Mouse (Mus musculus): ENCODE data around the gene S100a4. TPM values are rescaled to one million over a fixed set of nuclear protein-coding genes. Genes with fewer than 3 reads are reported as not detected.

Gene S100a4
- 27.8 and 69.1 TPM in 2 replicates for polyA plus RNA-seq (2012; rRNA removed)

DNA sequence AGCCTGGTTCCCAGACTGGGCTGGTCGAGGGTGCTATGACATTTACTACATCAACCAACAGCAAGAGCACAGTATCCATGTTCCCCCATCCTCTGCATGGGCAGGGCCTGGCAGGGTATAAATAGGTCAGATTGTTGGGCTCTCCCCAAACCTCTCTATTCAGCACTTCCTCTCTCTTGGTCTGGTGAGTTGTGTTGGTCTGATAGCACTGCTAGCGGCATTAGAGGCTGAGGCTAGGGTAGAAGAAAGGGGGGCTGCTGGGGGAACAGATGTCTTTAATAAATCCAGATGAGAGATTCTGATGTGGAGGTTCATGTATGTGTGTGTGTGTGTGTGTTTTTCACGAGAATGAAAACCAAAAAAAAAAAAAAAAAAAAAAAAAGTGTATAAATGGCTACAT is at the start of gene S100a4:
TSS of gene S100a4 (plus strand) at position 149 of the 400 bp plus-strand sequence.
- no peak for DNase-seq (ENCODE audit: low read depth)

DNA sequence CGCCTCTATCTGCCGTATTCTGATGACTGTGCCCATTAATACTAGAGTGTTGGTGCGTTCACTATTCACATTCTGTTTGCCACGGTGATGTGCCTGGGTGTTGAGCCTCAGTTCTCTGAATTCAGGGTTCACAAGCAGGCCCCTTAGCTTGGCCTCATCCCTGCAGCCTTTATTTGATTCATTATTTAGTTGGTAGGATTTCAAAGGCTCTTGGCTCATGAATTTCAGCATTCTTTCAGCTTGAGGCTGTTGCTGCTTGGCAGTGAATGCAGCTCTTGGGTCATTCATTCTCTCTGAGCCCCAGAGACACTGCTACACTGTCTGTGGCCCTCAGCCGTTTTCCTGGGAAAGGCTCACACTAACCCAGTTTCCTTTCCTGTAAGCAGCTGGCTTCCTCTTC is 47.6 kb upstream of the S100a4 start:
- DNase-seq (ENCODE audit: low read depth), result no peak

DNA sequence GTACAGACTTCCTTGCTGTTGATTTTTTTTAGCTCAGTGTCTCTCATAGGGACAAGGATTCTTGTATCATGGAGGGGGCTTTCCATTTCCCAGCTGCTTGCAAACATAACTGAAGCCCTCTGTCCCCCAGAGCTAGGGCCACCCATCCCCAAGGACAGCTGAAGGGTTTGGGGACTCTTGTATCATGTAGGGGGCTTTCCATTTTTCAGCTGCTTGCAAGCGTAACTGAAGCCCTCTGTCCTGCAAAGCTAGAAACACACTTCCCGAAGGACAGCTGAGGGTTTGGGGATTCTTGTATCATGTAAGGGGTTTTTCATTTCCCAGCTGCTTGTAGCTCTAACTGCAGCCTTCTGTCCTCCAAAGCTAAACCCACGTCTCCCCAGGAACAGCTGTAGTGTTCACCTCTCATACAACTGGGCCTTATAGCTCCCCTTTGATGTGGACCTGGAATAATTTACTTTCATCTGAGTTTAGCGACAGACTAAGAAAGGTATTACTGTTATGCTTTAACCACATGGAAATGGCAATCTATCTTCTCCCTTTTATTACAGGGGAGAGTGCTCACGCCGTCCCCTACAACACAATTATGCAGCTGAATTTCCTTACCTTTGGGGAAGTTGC is 43.5 kb upstream of the S100a4 start, which contains the start of gene S100a3:
TSS of gene S100a3 (plus strand) at position 571 of the 621 bp plus-strand sequence.
- no peak for DNase-seq (ENCODE audit: low read depth)

DNA sequence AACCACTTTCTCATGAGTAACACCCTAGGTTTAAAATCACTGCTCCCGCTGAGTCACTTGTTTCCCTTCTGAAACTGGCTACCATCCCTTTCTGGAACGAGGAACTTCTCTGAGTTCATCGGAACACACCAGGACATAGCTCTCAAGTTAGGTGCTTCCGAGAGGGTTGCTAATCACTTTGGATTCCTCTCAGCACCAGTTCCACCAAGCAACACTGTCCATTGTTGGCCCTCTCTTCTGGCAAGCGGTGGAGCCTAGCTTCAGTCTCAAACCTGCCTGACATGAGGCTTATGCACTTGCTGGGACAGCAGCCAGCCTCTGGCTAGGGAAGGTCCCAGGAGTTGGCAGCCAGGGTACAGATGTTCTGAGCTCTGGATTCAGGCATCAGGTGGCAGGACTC is 28.9 kb upstream of the S100a4 start:
- DNase-seq (ENCODE audit: low read depth), result no peak

DNA sequence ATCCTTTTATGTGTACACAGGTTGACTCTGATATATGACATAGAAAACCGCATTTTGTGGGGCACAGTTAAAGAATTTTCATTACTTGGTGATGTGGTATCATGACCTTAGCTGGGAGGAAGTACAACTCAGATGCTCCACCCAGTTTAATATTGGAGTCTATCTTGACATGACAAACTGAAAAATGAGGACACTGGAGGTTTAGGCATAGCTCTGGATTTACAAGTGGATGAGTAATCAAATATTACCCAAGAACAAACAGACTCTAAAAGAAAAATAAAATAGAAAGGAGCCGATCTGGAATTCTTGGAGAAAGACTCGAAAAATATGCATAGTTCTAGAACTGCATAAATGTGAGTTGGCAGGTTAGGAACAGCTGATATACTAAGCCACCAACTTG is 28.3 kb upstream of the S100a4 start:
- no peak for DNase-seq (ENCODE audit: low read depth)

DNA sequence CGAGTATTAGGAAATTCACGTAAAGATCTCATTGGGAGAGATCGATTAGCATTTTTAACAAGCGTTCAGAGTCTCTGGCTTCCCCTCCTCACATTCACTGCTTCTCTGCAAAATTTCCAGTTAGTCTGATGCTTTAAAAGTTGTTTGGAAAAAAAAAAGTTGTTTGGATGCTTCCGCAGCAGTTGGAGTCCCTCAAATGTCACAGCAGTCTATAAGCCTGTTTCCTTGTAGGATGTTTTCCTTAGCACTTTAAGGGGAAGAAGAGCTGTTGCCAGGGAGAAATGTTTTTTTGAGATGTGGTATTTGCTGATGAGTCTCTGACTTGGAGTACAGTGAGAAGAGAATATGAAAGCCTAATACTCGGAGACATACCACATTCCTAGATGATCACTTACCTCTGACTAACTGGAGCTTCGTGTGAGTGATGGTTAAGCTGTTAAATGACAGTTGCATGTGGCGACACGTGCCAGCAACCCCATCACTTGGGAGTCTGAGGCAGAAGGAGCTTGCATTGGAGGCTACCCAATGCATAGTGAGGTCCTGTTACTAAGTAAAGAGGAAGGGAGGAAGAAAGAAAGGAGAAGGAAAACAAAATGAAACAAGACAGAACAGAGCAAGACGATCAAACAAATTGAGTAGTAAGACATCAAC is 27.1 kb upstream of the S100a4 start:
- DNase-seq (ENCODE audit: low read depth), result no peak

DNA sequence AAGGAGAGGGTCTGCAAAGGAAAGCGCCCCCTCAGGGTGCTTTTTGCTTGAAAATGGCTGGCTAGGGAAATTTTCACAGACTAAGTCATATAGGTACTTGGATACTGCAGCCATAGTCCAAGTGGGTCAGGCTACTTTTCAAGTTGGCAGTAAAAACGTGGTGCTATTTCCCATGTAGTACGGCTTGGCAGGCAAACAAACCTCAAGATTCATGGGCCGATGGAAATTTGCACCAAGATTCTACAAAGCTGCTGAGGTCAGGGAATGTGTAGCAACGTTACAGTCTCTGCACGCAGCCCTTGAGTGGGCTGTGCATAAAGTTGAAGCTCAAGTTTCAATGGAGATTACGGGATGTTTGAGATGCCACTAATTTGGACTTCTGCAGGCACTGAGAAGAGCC is 24.1 kb upstream of the S100a4 start:
- no peak for DNase-seq (ENCODE audit: low read depth)

DNA sequence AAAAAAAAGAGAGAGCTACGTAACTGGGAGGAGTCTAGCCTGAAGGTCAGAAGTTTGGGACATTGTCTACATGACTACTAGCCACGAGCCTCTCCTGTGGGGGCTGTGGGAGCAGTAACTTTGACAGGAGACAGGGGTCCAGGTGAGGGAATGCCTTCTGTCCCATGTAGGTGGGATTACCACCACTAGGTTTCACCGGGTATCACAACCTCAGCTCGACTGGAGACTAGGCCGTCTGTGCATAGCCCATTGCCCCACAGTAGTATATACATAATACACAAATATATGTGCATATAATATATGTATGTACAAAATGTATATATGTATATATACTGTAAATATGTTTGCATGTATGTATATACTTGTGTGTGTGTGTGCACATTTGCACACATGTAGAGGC is 22.4 kb upstream of the S100a4 start:
- no peak for DNase-seq (ENCODE audit: low read depth)

DNA sequence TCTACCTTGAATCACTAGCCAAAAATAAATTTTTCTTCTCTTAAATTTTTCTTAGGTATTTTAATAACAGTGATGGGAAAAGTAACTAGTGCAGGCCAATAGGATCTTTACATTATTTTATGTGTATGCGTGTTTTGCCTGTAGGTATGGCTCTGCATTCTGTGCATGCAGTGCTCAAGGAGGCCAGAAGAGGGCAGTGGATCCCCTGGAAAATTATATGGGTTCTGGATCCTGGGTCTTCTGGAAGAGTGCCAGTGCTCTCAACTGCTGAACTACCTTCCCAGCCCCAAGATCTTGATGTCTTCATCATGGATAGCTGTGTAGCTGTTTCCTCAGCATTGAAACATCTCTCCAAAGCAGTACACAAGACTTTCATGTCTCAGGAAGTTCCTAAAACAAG is 21.4 kb upstream of the S100a4 start:
- no peak for DNase-seq (ENCODE audit: low read depth)

DNA sequence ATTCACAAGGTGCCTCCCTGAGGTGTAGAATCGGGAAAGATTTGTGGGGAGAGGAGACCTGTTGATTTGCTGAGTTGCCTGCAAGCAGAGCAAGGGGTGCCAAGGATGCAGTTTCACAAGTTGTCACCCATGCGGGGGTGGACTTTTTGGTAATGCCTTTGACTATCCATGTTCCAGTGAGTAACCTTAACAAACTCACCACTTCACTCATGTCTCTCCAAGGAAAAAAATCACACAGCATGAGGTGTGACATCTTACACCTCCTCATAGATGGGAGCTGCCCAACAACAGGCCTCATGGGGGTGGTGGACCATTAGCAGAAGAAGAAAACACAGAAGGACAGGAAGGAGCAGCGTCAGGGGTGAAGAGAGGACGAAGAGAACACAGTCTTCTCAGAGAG is 21.0 kb upstream of the S100a4 start:
- DNase-seq (ENCODE audit: low read depth), result no peak

DNA sequence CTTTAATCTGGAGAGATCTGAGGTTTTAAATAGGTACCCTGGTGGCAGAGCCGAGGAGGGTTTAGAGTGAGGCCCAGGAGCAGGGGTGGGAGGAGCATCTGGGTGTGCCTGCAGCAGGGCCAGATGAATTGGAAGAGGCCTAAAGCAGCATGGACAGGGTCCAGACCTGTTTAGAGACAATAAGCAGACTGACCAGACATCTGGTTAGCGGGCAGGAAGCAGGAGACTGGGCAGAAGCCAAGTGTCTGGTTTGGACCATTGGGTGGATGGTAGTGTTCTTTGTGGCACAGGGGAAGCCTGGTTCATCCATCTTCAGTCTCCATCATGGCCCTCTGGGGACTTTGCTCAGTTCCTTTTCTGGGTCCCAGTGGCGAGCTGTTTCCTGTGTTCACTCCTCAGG is 19.7 kb upstream of the S100a4 start:
- DNase-seq (ENCODE audit: low read depth), result no peak

DNA sequence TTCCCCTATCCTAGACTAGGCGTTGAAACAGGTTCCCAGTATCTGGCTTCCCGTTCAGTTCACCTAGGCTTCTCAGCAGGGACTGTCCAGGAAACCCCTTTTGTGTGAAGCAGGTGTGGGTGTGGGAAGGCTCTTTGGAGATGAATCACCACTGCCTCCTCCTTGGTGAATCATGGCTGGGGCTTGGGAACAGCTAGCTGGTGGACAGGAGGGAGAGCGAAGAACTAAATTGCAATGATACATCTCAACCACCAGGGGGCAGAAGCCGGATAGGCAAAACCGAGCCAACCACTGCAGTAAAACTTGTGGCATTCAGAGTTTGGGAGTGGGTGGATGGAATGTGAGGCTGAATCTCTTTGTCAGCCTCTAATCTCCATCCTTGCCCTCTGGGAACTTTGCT is 18.0 kb upstream of the S100a4 start:
- no peak for DNase-seq (ENCODE audit: low read depth)

DNA sequence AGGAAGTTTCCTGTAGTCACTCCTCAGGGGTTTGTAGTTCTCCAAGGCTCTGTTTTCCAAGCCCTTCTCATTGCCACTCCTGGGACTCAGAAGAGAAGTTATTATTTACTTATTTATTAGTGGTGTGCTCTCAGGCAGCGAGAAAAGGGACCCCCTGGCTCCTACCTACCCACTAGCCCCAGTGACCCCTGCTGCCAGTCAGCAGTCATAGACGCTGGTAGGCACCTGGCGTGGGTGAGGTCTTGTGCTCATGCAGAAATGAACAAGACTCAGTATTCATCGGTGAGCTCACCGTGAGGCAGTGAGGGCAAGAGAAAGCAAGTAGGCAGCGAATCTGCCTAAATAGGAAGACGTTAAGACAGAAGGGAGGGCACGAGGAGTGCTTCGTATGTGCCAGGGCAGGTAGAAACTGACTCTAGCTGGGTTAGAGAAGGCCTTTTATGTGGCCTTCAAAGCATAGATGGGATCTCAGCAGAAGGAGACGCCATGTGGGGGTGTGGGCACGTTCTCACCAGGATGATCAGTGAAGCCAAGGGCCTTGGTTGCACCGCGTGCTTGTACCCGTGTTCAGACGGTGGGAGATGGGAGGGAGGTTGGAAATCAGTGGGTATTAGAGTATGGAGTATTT is 17.4 kb upstream of the S100a4 start:
- DNase-seq (ENCODE audit: low read depth), result no peak

DNA sequence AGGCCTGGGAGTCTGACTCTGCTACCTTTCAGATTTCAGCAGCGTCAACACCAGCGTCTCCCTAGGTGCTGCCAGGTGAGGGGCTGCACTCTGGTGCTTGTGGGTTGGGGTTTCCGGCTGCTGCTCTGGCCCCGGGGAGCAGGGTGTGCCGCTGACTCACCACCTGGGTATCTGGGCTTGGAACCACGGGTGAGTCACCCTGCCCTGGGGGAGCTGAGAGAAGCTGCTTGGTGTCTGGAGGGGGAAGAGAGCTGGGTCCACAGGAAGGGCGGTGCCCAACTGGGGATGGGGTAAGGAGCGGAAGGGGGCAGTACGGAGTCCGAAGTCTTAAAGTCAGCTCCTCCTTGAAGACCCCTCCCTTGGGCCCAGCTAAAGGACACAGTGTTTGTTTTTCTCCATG is 16.7 kb upstream of the S100a4 start:
- no peak for DNase-seq (ENCODE audit: low read depth)

DNA sequence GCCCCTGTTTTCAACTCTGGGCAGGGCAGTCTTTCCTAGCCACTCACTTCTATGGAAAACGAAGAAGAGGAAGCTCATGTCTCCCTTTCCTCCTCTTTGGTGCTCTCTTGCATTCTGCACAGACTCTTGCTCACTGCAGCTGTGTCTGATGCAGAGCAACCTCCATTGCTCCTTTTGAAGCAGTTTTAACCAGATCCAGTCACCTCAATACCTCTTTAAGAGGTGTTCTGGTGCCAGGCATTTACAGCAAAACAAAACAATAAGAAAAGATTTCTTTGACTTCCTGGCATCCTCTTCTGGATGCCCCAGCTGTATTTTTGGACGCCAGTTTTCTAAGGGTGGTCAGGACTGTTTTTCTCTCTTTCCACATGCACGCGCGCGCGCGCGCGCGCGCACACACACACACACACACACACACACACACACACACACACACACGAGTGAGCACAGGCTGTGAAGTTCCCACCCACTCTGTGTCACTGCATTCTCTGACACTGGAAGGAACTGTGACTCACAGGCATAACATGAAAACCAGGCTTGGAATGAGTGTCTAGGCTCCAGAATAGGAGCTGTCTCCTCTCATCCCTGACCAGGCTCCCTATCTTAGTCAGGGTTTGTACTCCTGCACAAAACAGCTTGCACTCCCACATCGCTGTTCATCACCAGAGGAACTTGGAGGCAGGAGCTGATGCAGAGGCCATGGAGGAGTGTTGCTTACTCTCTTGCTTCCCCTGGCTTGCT is 16.0 kb upstream of the S100a4 start:
- no peak for DNase-seq (ENCODE audit: low read depth)

DNA sequence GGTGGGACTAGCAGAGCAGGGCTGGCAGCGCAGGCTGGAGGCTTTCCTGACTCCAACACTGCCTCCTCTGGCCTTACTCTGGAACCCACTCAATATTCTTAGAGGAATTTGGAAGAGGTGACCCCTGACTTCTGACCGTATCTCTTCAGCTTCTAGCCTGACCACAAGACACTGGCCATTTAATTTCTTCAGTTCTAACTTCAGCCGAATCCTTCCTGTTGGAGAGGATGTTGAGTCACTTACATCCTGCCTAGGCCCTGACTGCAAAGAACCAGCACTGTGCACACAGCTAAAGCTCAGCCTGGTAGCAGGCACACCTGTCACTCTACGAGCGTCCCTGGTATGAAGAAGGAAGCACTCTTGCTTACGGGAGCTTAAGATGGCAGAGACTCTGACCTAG is 14.2 kb upstream of the S100a4 start:
- no peak for DNase-seq (ENCODE audit: low read depth)

DNA sequence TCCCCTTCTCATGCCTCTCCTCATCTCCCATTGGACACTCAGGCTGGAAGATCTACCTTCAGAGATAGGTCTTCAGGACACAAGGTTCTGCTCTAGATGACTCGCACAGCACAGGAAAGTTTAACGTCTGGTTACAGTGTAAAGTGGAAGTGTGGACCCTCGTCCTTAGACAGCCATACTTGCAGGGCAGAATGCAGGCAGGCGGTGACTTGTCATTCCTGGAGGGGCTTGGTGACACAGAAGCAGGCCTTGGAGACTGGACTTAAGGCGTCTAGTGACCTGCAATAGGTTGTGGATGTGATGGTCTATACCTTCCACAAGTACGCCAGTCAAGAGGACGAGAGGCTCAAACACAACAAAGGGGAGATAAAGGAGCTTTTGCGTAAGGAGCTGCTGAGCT is 13.6 kb upstream of the S100a4 start, which contains the start of gene S100a2:
TSS of gene S100a2 (plus strand) at position 301 of the 400 bp plus-strand sequence.
- DNase-seq (ENCODE audit: low read depth), result no peak

DNA sequence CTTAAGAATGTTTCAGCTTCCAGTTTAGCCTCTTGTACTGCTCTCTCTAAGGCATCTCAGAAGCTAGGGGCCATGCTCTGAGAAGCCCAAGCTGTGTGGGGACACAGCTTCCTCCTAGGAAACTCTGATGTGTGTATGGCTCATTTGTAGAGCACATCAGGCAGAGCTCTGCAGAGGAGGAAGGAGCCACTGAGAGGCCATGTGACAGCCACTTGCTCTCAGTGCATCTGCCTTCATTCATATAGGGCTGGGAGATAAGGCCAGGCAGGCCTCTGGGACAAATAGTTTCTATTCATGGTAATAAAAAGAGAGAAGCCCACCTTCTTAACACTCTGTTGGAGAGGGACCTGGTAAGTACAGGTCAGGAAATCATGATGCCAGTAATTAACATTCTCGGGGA is 9.1 kb upstream of the S100a4 start:
- DNase-seq (ENCODE audit: low read depth), result no peak

DNA sequence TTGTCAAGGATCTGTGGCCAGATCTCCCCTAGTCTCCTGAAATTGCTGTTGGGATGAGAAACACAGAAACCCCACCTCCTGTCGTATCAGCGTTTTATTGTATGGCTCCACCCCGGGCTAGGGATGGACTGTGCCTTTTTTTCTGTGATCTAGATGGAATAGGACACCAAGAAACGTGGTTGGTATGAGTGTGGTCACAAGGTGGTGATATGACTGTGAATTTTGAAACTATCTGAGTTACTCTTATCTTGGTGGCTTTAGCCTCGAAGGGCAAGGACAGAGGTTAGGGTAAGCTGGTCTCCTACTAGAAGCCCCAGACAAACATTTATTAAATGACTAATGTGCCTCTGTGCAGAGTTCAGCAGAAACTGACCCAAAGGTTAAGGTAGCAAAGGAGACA is 8.0 kb upstream of the S100a4 start:
- no peak for DNase-seq (ENCODE audit: low read depth)

DNA sequence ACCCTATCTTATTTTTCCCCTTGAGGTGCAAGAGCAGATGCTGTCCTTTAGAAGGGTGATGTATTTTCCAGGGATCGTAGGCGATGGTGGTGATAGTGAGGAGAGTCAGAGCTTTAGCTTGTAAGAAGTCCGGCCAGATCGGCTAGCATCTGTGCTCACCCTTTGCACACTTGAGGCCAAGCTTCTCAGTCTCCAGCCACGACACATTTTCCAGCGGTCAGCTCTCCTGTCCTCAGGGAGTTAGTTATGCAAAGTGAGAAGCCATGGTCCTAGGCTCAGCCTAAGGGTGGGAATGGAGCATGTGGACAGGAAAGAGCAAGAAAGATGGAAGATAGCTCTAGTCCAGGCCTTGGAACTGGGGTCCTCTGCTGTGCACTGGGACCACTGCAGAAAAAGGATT is 6.8 kb upstream of the S100a4 start:
- no peak for DNase-seq (ENCODE audit: low read depth)

DNA sequence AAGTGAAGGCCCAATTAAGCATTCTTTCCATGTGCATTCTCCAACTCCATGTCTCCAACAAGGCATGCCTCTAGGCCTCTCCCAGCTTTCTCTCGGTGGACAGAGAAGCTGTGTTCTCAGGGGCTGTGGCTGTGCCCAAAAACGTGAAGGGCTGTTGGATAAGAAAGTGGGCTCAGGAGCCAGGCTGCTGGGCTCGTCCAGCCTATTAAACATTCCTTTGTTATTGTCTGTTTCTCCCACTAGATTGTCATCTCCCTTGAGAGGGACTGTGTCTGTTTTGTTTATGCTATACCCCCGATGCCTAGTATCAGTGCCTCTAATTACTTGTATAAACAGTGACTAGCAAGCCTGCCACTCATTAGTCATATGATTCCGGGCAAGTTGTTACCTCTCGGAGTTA is 5.8 kb upstream of the S100a4 start:
- no peak for DNase-seq (ENCODE audit: low read depth)

DNA sequence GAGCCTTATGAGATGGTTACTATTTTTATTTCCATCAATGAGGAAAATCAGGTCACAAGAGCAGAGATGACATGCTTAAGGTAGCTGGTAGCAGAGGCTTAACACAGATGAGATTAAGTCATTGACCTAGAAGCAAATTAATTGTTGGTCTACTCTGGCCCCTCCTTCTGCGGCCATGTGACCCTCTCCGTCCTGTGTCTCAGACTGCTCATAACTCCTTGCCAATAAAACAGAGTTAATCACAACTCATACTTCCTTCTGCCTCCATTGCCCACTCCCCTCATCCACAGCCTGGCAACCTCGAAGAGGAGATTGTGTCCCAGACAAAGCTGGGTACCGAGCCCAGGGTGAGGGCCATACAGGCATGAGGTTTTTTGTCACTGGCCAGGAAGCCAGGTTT is 5.4 kb upstream of the S100a4 start:
- no peak for DNase-seq (ENCODE audit: low read depth)

DNA sequence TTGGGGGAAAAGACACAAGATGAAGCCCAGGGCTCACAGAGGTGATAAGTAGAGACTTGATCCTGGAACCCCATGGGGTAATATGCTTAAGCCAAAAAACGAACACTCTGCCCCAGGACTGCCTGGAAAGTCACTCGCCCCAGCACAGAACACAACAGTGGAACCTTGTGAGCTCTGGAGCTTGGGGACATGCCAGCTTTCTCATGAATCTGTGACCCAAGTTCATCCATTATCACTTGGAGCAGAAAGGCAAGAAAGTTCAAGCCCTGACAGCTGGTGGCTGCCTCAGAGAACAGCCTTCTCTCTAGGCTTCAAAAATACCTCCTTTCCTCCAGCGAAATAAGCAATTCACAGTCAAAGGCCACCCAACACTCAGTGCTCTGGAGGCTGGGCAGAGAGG is 4.2 kb upstream of the S100a4 start:
- no peak for DNase-seq (ENCODE audit: low read depth)

Measured in gonadal fat pad, adult 2 months (tissue).